Mouse (Mus musculus) embryo, embryonic 11 days (tissue): Measurements from ENCODE around the gene Lamb2.

ENCODE experiments used
- DNase-seq: peaks from one replicate; pipeline ENCODE4 v3.0.0-alpha.2; 2015

Gene Lamb2

GRCm38 (mm10) chr9:108461675-108462074 is 17.9 kb upstream of the Lamb2 start:
- no peak for DNase-seq

- no peak for DNase-seq
Measured at GRCm38 (mm10) chr9:108462192-108462591, 17.3 kb upstream of the Lamb2 start.

DNA sequence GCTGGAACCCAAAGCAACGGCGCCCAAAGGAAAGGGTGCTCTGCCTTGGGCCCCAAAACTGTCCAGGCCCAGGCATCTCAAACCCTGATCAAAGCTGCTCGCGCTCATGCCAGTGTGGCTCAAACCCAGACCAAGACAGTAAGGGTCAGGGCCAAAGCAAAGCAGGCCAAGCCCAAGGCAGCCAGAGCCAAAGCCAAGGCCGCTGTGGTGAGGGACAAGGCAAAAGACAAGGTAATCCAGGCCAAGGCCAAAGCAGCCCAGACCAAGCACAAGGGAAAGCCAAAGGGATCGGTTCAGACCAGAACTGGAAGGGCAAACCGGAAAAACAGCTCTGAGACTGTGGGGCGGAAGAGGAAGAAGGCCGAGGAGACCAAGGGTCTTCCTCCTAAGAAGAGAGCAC is 15.8 kb upstream of the Lamb2 start:
- DNase-seq: no peak

DNA sequence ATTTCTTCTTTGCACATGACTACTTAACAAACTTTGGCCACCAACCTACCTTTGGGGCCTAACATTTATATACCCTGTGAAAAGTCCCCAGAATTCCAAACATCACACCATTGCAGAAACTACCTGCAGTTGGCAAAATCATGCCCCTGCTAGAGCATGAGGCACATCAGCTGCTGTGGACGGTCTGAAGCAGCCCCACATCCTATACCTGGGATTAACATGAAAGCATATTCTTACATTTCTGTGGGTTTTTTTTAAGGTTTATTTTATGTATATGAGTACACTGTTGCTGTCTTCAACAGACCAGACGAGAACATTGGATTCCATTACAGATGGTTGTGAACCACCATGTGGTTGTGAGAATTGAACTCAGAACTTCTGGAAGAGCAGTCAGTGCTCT is 13.3 kb upstream of the Lamb2 start:
- DNase-seq: no peak

- no peak for DNase-seq
Measured at GRCm38 (mm10) chr9:108469430-108469829, 10.1 kb upstream of the Lamb2 start.

DNA sequence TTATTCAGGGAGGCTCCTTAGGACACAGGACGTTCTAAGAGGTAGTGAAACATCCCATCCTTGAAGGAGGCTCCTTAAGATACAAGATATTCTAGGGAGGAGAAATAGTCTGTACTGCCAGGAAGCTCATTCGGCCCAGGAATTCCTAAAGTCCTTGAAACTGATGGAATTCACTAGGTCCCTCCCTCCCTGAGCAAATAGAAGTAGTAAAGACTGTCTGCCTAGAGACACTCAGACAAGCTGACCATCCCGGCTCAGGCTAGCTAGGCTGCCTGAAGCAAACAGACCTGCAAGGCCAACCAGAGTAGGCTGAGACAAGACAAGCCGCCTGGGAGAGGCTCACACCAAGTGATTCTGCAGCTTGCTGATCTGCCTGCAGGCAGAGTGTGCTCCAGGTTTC is 9.7 kb upstream of the Lamb2 start:
- DNase-seq: no peak

GRCm38 (mm10) chr9:108474528-108474927 is 5.0 kb upstream of the Lamb2 start:
- DNase-seq: no peak

GRCm38 (mm10) chr9:108478638-108479156 is 839 bp upstream of the Lamb2 start:
- DNase-seq: peak; percentile 91

DNA sequence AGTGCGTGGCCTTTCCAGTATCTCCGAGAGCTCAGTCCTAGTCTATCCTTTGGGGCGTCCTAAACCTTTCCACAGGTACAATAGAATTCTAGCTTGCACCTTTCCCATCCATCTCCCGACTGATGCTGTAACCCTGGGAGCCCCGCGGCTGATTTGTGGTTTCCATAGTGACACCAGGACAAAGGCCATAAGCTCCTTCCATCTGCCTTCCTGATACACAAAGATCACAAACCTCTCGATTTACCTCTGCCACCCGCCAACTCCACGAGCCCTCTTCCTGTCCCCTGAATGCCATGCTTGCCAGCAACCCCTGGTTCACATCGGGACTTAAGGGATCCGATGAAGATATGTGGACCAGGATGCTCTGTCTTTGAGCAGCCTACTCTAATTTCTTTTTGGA is 295 bp upstream of the Lamb2 start:
- peak; percentile 40 for DNase-seq

DNA sequence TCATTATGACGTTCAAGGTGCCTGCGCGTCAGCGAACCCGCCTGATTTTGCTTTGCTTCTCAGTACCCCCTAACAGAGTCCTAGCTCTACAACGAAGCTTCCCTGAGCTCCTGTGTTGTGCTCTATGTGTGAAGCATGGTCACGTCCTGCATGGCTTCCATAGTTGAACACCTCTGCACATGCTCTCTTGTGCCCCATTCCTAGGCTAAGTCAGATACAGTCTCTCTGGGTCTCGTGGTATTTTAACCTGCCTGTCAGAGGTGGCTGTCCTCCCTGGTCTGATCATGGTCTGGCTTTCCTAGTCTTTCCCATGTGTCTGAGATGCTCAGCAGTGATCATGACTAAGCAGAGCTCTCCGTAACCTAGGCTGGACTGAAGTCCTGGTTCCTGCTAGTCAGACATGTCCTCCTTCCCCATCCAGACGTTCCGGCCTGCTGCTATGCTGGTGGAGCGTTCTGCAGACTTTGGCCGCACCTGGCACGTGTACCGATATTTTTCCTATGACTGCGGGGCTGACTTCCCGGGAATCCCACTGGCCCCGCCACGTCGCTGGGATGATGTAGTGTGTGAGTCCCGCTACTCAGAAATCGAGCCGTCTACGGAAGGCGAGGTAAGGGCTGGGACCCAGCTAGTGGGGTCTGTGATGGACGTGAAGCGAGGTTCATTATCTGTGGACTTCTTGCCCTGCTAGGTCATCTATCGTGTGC is 1.4 kb downstream of the Lamb2 start:
- no peak for DNase-seq

DNA sequence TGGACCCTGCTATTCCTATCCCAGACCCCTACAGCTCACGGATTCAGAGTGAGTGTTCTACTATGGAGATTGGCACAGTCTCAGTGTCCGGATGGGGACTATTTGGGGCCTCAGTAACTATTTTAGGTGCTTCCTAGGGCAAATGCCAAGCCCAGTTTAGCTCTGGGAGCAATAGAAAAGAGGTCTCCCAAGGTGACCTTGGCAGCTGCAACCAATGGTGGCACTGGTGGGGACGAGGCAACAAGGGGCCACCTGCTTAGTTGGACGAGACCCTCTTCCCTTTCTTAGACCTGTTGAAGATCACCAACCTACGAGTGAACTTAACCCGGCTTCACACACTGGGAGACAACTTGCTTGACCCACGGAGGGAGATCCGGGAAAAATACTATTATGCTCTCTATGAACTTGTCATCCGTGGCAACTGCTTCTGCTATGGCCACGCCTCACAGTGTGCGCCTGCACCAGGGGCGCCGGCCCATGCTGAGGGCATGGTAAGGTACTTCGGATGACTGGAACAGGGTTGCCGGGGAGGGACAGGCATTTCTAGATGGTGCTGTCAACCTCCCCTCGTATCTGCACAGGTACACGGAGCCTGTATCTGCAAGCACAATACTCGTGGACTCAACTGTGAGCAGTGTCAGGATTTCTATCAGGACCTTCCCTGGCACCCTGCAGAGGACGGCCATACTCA is 2.1 kb downstream of the Lamb2 start:
- DNase-seq: no peak

GRCm38 (mm10) chr9:108483051-108483790 is 3.7 kb downstream of the Lamb2 start:
- DNase-seq: no peak

DNA sequence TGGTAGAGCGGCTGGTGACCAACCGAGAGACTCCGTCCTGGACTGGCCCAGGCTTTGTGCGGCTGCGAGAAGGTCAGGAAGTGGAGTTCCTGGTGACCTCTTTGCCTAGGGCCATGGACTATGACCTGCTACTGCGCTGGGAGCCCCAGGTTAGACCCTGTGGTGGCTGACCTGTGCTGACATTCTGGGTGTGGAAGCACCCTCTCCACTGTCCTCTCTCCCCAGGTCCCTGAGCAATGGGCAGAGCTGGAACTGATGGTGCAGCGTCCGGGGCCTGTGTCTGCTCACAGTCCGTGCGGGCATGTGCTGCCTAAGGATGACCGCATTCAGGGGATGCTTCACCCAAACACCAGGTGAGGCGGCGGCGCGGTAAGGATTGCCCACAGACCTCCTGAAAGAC is 4.5 kb downstream of the Lamb2 start:
- no peak for DNase-seq

DNA sequence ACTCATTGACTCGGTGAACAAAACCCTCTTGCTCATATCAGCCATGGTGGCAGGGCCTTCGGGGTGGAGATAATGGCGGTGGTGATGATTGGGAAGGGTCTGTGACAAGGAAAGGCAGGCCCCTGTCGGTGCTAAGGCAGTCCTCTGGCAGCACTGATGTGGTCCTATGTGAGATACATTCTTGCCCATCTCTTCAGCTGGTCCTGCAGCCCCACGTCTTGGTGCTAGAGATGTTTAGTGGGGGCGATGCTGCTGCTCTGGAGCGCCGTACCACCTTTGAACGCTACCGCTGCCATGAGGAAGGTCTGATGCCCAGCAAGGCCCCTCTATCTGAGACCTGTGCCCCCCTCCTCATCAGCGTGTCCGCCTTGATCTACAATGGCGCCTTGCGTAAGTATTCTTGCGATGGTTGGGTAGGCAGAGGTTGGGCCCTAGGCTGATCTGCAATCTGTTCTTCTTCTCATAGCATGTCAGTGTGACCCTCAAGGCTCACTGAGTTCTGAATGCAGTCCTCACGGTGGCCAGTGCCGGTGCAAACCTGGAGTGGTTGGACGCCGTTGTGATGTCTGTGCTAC is 5.9 kb downstream of the Lamb2 start:
- DNase-seq: no peak

DNA sequence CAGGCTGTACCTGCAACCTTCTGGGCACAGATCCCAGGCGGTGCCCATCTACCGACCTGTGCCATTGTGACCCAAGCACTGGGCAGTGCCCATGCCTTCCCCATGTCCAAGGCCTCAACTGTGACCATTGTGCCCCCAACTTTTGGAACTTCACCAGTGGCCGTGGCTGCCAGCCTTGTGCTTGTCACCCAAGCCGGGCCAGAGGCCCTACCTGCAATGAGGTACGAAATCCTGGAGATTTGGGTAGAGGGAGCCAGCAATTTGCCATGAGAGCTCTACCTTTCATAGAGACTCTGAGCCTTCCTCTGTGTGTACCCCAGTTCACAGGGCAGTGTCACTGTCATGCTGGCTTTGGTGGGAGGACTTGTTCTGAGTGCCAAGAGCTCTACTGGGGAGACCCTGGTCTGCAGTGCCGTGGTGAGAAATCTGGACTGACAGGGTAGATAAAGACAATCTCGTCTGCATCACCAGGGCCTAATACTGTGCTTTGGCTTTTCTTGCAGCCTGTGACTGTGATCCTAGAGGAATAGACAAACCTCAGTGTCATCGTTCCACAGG is 7.5 kb downstream of the Lamb2 start:
- DNase-seq: no peak

DNA sequence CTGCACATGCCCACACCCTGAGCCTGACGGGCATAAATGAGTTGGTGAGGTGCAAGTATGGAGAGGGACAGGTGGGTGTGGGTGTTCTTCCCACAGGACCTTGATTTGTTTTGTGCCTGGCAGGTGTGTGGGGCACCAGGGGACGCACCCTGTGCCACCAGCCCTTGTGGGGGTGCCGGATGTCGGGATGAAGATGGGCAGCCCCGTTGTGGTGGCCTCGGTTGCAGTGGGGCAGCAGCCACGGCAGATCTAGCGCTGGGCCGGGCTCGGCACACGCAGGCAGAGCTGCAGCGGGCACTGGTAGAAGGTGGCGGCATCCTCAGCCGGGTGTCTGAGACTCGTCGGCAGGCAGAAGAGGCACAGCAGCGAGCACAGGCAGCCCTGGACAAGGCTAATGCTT is 8.9 kb downstream of the Lamb2 start:
- DNase-seq: no peak

GRCm38 (mm10) chr9:108489215-108489614 is 9.7 kb downstream of the Lamb2 start:
- no peak for DNase-seq

- DNase-seq: no peak
Measured at GRCm38 (mm10) chr9:108489702-108490558, 10.4 kb downstream of the Lamb2 start.

GRCm38 (mm10) chr9:108490559-108491285 is 11.2 kb downstream of the Lamb2 start, which contains the start of gene Usp19:
Gene Usp19, plus strand, starts transcription at chr9:108490602.
- DNase-seq: peak; percentile 98

GRCm38 (mm10) chr9:108491286-108491580 is 11.7 kb downstream of the Lamb2 start:
- no peak for DNase-seq

DNA sequence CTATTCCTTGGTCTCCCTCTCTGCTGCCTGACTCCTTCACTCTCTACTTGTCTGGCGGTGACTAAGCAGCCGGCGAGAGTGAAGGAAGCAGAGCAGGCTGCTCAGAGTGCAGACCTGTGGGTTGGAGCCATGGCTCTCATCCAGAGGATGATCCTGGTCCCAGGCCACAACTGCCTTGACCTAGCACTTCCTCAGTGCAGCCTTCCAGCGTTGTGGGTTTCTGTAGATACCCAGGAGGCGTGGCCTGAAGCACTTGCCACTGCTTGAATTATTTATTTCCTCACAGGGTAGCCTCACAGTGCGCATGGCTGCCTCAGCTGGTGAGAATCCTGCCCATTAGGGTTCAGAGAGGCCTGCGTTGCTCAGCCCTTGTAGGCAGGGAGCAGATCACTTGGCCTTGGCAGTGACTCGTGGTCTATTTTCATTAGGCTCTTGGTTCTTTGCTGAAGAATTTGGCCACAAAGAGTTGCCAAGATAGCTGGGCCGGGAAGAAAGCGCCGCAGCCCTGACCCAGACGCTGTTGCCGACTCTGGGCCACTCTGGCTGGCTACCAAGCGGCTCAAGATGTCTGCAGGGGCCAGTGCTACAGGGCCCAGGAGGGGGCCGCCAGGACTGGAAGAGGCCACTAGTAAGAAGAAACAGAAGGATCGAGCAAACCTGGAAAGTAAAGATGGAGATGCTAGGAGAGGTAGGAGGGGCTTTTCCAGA is 12.7 kb downstream of the Lamb2 start:
- no peak for DNase-seq
